Mouse (Mus musculus): ENCODE data around the gene Ccl6.
"Not testable (repeated sequence)": the region's sequence is repeated elsewhere in the genome, so short reads cannot be mapped to it uniquely, and the experiment has no call there.

Gene Ccl6

GRCm38 (mm10) chr11:83560405-83560804 lies 32.5 kb downstream of the Ccl6 start:
- DNase-seq (ENCODE audit: low spot score in 2 of 2) = no peak

- DNase-seq (ENCODE audit: low spot score in 2 of 2) = no peak
Observed at GRCm38 (mm10) chr11:83557074-83557473, 35.8 kb downstream of the Ccl6 start.

- DNase-seq (ENCODE audit: low spot score in 2 of 2) = peak in 1 of 2 experiments; percentile 13
Observed at GRCm38 (mm10) chr11:83556085-83556781, 36.7 kb downstream of the Ccl6 start.

GRCm38 (mm10) chr11:83551668-83552067 lies 41.2 kb downstream of the Ccl6 start:
- DNase-seq (ENCODE audit: low spot score in 2 of 2) = no peak

- not testable (repeated sequence) for DNase-seq (ENCODE audit: low spot score in 2 of 2)
Observed at GRCm38 (mm10) chr11:83551037-83551436, 41.9 kb downstream of the Ccl6 start.

- DNase-seq (ENCODE audit: low spot score in 2 of 2) = no peak
Observed at GRCm38 (mm10) chr11:83550186-83550632, 42.7 kb downstream of the Ccl6 start.

GRCm38 (mm10) chr11:83544214-83544613 lies 48.7 kb downstream of the Ccl6 start:
- no peak for DNase-seq (ENCODE audit: low spot score in 2 of 2)

- DNase-seq (ENCODE audit: low spot score in 2 of 2) = no peak
Observed at GRCm38 (mm10) chr11:83541415-83541814, 51.5 kb downstream of the Ccl6 start.

GRCm38 (mm10) chr11:83540931-83541330 lies 52.0 kb downstream of the Ccl6 start:
- DNase-seq (ENCODE audit: low spot score in 2 of 2) = no peak

GRCm38 (mm10) chr11:83538705-83539314 lies 54.1 kb downstream of the Ccl6 start:
- DNase-seq (ENCODE audit: low spot score in 2 of 2) = no peak

Data from frontal cortex, postnatal 14 days (tissue).